Comparison of ENCODE assay signal across 26 mouse cellular contexts in genomic region chr9:70965422-70965821, GRCm38 (mm10). TPM values are rescaled to one million over a fixed set of nuclear protein-coding genes. Genes with fewer than 3 reads are reported as not detected.
DNase-seq lines count a peak whose midpoint lies in the region; ATAC-seq and TF ChIP-seq lines count a peak whose summit lies in the region.
"Had no signal": no experiment of that assay in that cellular context is flagged by ENCODE, and none has a peak within 500 bp of the region (broad histone marks: within the 10 kb centered on the region; RNA-seq: fewer than 3 reads in every experiment).

No protein-coding gene starts in this region.

- in situ Hi-C loops in CH12.LX (cut with MboI; ENCODE audit: low pct_ligation_motif_present, low pct_unique_long_range_greater_than_20kb, low sequenced_read_pairs) = loop anchor here (5.0 kb wide), 1 partner anchor 107 kb away; no protein-coding TSS in a partner anchor

- peaks cover 0 to 4% of the 10 kb centered on the region in 2 experiments; a peak in 2 of 4 replicates for H3K4me1 ChIP-seq in CH12.LX (ENCODE audit: control insufficient read depth in 1 of 2, insufficient read depth in 2 of 2)
- H3K4me1 ChIP-seq: embryonic facial prominence, embryonic 12.5 days; forebrain, embryonic 15.5 days had no signal

- dilution Hi-C loops in CH12.LX (cut with MboI; ENCODE audit: extremely low pct_ligation_motif_present, extremely low pct_unique_long_range_greater_than_20kb, low sequenced_read_pairs) = no loop called here

- H3K9ac ChIP-seq in CH12.LX (ENCODE audit: insufficient read depth, low read depth) = no peak overlapping the region
- H3K9ac ChIP-seq: embryonic facial prominence, embryonic 12.5 days; forebrain, embryonic 13.5 days; forebrain, embryonic 15.5 days; forebrain, postnatal 0 days had no signal

- DNase-seq in frontal cortex, postnatal 10 days (ENCODE audit: low spot score in 2 of 2) = no peak
- DNase-seq in layer of hippocampus, adult 2 months (ENCODE audit: low spot score in 2 of 2) = no peak
- DNase-seq in layer of hippocampus, adult 9-11 months = no peak
- no peak for DNase-seq in CH12.LX (ENCODE audit: extremely low read depth)
- DNase-seq in induced T-regulatory cell, adult 2 months (ENCODE audit: low read depth) = peak; percentile 17
- no peak for DNase-seq in lung, postnatal 10 days
- DNase-seq: adrenal gland, adult 8-10 months; adrenal gland, postnatal 14 days; adrenal gland, postnatal 36 days; B cell, adult 2 months; cerebellum, adult 11 months; cerebellum, adult 18-20 months; cerebellum, adult 8-10 months; cerebellum, adult 9-11 months; cerebellum, postnatal 14 days; cerebellum, postnatal 36 days; forebrain, postnatal 0 days had no signal

- H3K4me2 ChIP-seq in CH12.LX (ENCODE audit: insufficient read depth, low read depth, poor library complexity, severe bottlenecking) = no peak overlapping the region
- H3K4me2 ChIP-seq: embryonic facial prominence, embryonic 12.5 days; forebrain, embryonic 13.5 days; forebrain, embryonic 15.5 days had no signal

- H3K27me3 ChIP-seq in CH12.LX (replicated peaks) = no peaks in the 10 kb centered on the region
- H3K27me3 ChIP-seq: embryonic facial prominence, embryonic 12.5 days; forebrain, embryonic 13.5 days; forebrain, embryonic 15.5 days had no signal

- no peaks in the 10 kb centered on the region for H3K9me3 ChIP-seq in CH12.LX (replicated peaks; ENCODE audit: low read length)
- H3K9me3 ChIP-seq: embryonic facial prominence, embryonic 10.5 days; embryonic facial prominence, embryonic 12.5 days; forebrain, embryonic 13.5 days; forebrain, embryonic 15.5 days had no signal

- H3K79me2 ChIP-seq in CH12.LX (replicated peaks; ENCODE audit: control insufficient read depth, extremely low read depth, insufficient read depth, poor library complexity, severe bottlenecking) = no peaks in the 10 kb centered on the region

- TF ChIP-seq RAD21 in CH12.LX (IDR thresholded peaks at IDR 0.05; ENCODE audit: low read depth, low read length) = no peak

- H3K36me3 ChIP-seq in CH12.LX (replicated peaks in 1 of 2; ENCODE audit: control insufficient read depth in 1 of 2, insufficient read depth in 1 of 2, low read length in 1 of 2) = no peaks in the 10 kb centered on the region
- H3K36me3 ChIP-seq: embryonic facial prominence, embryonic 10.5 days; embryonic facial prominence, embryonic 12.5 days; forebrain, embryonic 15.5 days had no signal

- H3K27ac ChIP-seq in layer of hippocampus, adult 2 months = 0 out of 2 replicates have a peak overlapping the region, but pooled peaks have one; percentile 24
- H3K27ac ChIP-seq in CH12.LX (ENCODE audit: insufficient read depth, low read depth) = no peak overlapping the region
- H3K27ac ChIP-seq: embryonic facial prominence, embryonic 10.5 days; embryonic facial prominence, embryonic 12.5 days; forebrain, embryonic 13.5 days; forebrain, embryonic 15.5 days had no signal

- TF ChIP-seq POLR2A in CH12.LX (IDR thresholded peaks at IDR 0.05; ENCODE audit: low read depth, low read length) = no peak

- no peak for TF ChIP-seq EP300 in CH12.LX (IDR thresholded peaks at IDR 0.05; ENCODE audit: low read length)

- no peak overlapping the region for H3K4me3 ChIP-seq in layer of hippocampus, adult 2 months
- no peak overlapping the region for H3K4me3 ChIP-seq in CH12.LX (replicated peaks in 1 of 3; ENCODE audit: low read depth in 2 of 3, low read length in 2 of 3, poor library complexity in 1 of 3)
- H3K4me3 ChIP-seq: embryonic facial prominence, embryonic 10.5 days; embryonic facial prominence, embryonic 12.5 days; forebrain, embryonic 13.5 days; forebrain, embryonic 15.5 days had no signal

- 0 out of 2 replicates have a peak, but pooled peaks have one; percentile 23 for ATAC-seq in frontal cortex, adult (ENCODE audit: low TSS enrichment)
- ATAC-seq: CD4-positive, CD25-positive, alpha-beta regulatory T cell, adult 4 months; forebrain, embryonic 13.5 days; forebrain, embryonic 15.5 days; forebrain, postnatal 0 days had no signal

- no peak for TF ChIP-seq CTCF in layer of hippocampus, adult 2 months (conservative IDR thresholded peaks at IDR 0.05)
- TF ChIP-seq CTCF in CH12.LX (conservative IDR thresholded peaks at IDR 0.05 in 1 of 2, IDR thresholded peaks at IDR 0.05 in 1 of 2; ENCODE audit: low read depth in 2 of 2, low read length in 2 of 2) = no peak

TF ChIP-seq in CH12.LX, 34 proteins besides CTCF, POLR2A, EP300 and RAD21:
- TF ChIP-seq ZC3H11A (IDR thresholded peaks at IDR 0.05; ENCODE audit: low read depth, low read length) = no peak
- peak; percentile 74 for TF ChIP-seq BHLHE40 (IDR thresholded peaks at IDR 0.05; ENCODE audit: low read depth, low read length)
TF ChIP-seq in CH12.LX: peak in this region for 1.

RNA-seq across cellular contexts. Expression of gene Lipc, which starts 13.4 kb away (rescaled TPM):
- under 1 TPM; 0.20 to 0.39 TPM for total RNA-seq in layer of hippocampus, adult 2 months (2021)
- total RNA-seq in CH12.LX (2012; rRNA removed) (13.2 and 24.5 TPM in 2 replicates), CH12.LX (2014; rRNA removed) (7.0 and 8.6 TPM in 2 replicates)
- polyA plus RNA-seq in CH12.LX (2012; ENCODE audit: insufficient read length, low read depth) = 5.2 and 5.3 TPM in 2 replicates
- total RNA-seq: adrenal gland, adult 18-20 months; MEL had no signal
- polyA plus RNA-seq: CD4-positive, CD25-positive, alpha-beta regulatory T cell, adult 4 months; embryonic facial prominence, embryonic 10.5 days; embryonic facial prominence, embryonic 12.5 days; forebrain, embryonic 11.5 days; forebrain, embryonic 13.5 days; forebrain, embryonic 15.5 days had no signal

Comparison
In these comparisons a context has a peak if more than half of its experiments do, and no peak if none do; other contexts are left out.
1. RNA of gene Lipc, which starts 13.4 kb away (total RNA-seq): 7.0 to 24.5 TPM in CH12.LX; 0.20 to 0.39 TPM in layer of hippocampus, adult 2 months; every median in the first group is over 4 times any median in the second.